Mouse (Mus musculus): ENCODE data around the gene Tagln. TPM values are rescaled to one million over a fixed set of nuclear protein-coding genes. Genes with fewer than 3 reads are reported as not detected.

Tagln gene
- 12.4 and 15.1 TPM in 2 replicates for polyA plus RNA-seq (2016; fragmentation: Nextera tagmentation; extraction: Ambion mirVana)

GRCm38 (mm10) chr9:45935628-45936210 lies at the start of gene Tagln:
Gene Tagln, minus strand, starts transcription at chr9:45936058.
- DNase-seq (ENCODE audit: low spot score), result peak; percentile 61
- peaks cover 40% of the 10 kb centered on the region for H3K36me3 ChIP-seq (replicated peaks)
- peak within 1 kb of the TSS; percentile 26; the same call in 1 of the 2 replicates for H3K27ac ChIP-seq (replicated peaks)
- WGBS, result 11% methylated on average over 21 of the region's 21 CpGs
- peak within 1 kb of the TSS; percentile 43 for H3K4me3 ChIP-seq
- no peaks in the 10 kb centered on the region for H3K9me3 ChIP-seq
- H3K4me1 ChIP-seq, result peaks cover 15% of the 10 kb centered on the region
- H3K27me3 ChIP-seq (replicated peaks; ENCODE audit: low read depth, poor library complexity, severe bottlenecking), result peaks cover 9% of the 10 kb centered on the region

GRCm38 (mm10) chr9:45985229-45985567 lies 49.3 kb upstream of the Tagln start:
- 2% methylated on average over 4 of the region's 4 CpGs for WGBS
- Histone ChIP-seq H3K36me3 (replicated peaks) (peaks cover 23% of the 10 kb centered on the region), H3K4me1 (peaks cover 30% of the 10 kb centered on the region), H3K27ac (replicated peaks) (peak overlapping the region; percentile 100), H3K9me3 (no peaks in the 10 kb centered on the region), H3K4me3 (peak overlapping the region; percentile 96), H3K27me3 (replicated peaks; ENCODE audit: low read depth, poor library complexity, severe bottlenecking) (no peaks in the 10 kb centered on the region)
- peak; percentile 39 for DNase-seq (ENCODE audit: low spot score)

GRCm38 (mm10) chr9:45984409-45985228 lies 48.8 kb upstream of the Tagln start:
- Histone ChIP-seq H3K27me3 (replicated peaks; ENCODE audit: low read depth, poor library complexity, severe bottlenecking) (no peaks in the 10 kb centered on the region), H3K27ac (replicated peaks) (peak overlapping the region; percentile 100), H3K36me3 (replicated peaks) (peaks cover 23% of the 10 kb centered on the region), H3K9me3 (no peaks in the 10 kb centered on the region), H3K4me3 (peak overlapping the region; percentile 96), H3K4me1 (peaks cover 33% of the 10 kb centered on the region)
- peak; percentile 96 for DNase-seq (ENCODE audit: low spot score)
- under 1% methylated on average over 76 of the region's 76 CpGs for WGBS

GRCm38 (mm10) chr9:45983676-45984408 lies 48.0 kb upstream of the Tagln start:
- peaks cover 23% of the 10 kb centered on the region for H3K36me3 ChIP-seq (replicated peaks)
- H3K27ac ChIP-seq (replicated peaks), result peak overlapping the region; percentile 100
- peaks cover 33% of the 10 kb centered on the region for H3K4me1 ChIP-seq
- H3K4me3 ChIP-seq, result peak overlapping the region; percentile 96
- H3K27me3 ChIP-seq (replicated peaks; ENCODE audit: low read depth, poor library complexity, severe bottlenecking), result no peaks in the 10 kb centered on the region
- no peaks in the 10 kb centered on the region for H3K9me3 ChIP-seq
- WGBS, result 3% methylated on average over 23 of the region's 23 CpGs
- DNase-seq (ENCODE audit: low spot score), result peak; percentile 51

- Histone ChIP-seq H3K9me3 (no peaks in the 10 kb centered on the region), H3K4me1 (peaks cover 33% of the 10 kb centered on the region), H3K27ac (replicated peaks) (no peak overlapping the region), H3K27me3 (replicated peaks; ENCODE audit: low read depth, poor library complexity, severe bottlenecking) (no peaks in the 10 kb centered on the region), H3K4me3 (no peak overlapping the region), H3K36me3 (replicated peaks) (peaks cover 46% of the 10 kb centered on the region)
- no peak for DNase-seq (ENCODE audit: low spot score)
Observed at GRCm38 (mm10) chr9:45981331-45981730, 45.5 kb upstream of the Tagln start.

- Histone ChIP-seq H3K27ac (replicated peaks) (no peak overlapping the region), H3K4me1 (peaks cover 29% of the 10 kb centered on the region), H3K36me3 (replicated peaks) (peaks cover 53% of the 10 kb centered on the region), H3K27me3 (replicated peaks; ENCODE audit: low read depth, poor library complexity, severe bottlenecking) (no peaks in the 10 kb centered on the region), H3K4me3 (no peak overlapping the region), H3K9me3 (no peaks in the 10 kb centered on the region)
- no peak for DNase-seq (ENCODE audit: low spot score)
- 93% methylated on average over 1 of the region's 1 CpGs for WGBS
Observed at GRCm38 (mm10) chr9:45980611-45981010, 44.8 kb upstream of the Tagln start.

GRCm38 (mm10) chr9:45979778-45980177 lies 43.9 kb upstream of the Tagln start:
- DNase-seq (ENCODE audit: low spot score), result no peak
- Histone ChIP-seq H3K36me3 (replicated peaks) (peaks cover 61% of the 10 kb centered on the region), H3K9me3 (no peaks in the 10 kb centered on the region)

GRCm38 (mm10) chr9:45976884-45977283 lies 41.0 kb upstream of the Tagln start:
- Histone ChIP-seq H3K9me3 (no peaks in the 10 kb centered on the region), H3K36me3 (replicated peaks) (peaks cover 76% of the 10 kb centered on the region), H3K4me3 (no peak overlapping the region), H3K27ac (replicated peaks) (no peak overlapping the region), H3K27me3 (replicated peaks; ENCODE audit: low read depth, poor library complexity, severe bottlenecking) (no peaks in the 10 kb centered on the region), H3K4me1 (peaks cover 3% of the 10 kb centered on the region; the same call in 1 of the 2 replicates)
- WGBS, result 83% methylated on average over 2 of the region's 2 CpGs
- DNase-seq (ENCODE audit: low spot score), result no peak

More at GRCm38 (mm10) chr9:45979778-45980177, 43.9 kb upstream of the Tagln start:
- WGBS, result 95% methylated on average over 2 of the region's 2 CpGs
- Histone ChIP-seq H3K27me3 (replicated peaks; ENCODE audit: low read depth, poor library complexity, severe bottlenecking) (no peaks in the 10 kb centered on the region), H3K27ac (replicated peaks) (no peak overlapping the region), H3K4me3 (no peak overlapping the region), H3K4me1 (peaks cover 21% of the 10 kb centered on the region)

- no peak for DNase-seq (ENCODE audit: low spot score)
- no peaks in the 10 kb centered on the region for H3K27me3 ChIP-seq (replicated peaks; ENCODE audit: low read depth, poor library complexity, severe bottlenecking)
- H3K4me1 ChIP-seq, result 0 out of 2 replicates have a peak, but pooled peaks cover 3% of the 10 kb centered on the region
- H3K36me3 ChIP-seq (replicated peaks), result peaks cover 85% of the 10 kb centered on the region
- no peak overlapping the region for H3K4me3 ChIP-seq
- H3K9me3 ChIP-seq, result no peaks in the 10 kb centered on the region
- no peak overlapping the region for H3K27ac ChIP-seq (replicated peaks)
- 92% methylated on average over 6 of the region's 6 CpGs for WGBS
Observed at GRCm38 (mm10) chr9:45963577-45963976, 27.7 kb upstream of the Tagln start.

GRCm38 (mm10) chr9:45961855-45962254 lies 26.0 kb upstream of the Tagln start:
- WGBS, result 81% methylated on average over 2 of the region's 2 CpGs
- DNase-seq (ENCODE audit: low spot score), result no peak
- Histone ChIP-seq H3K4me1 (0 out of 2 replicates have a peak, but pooled peaks cover 3% of the 10 kb centered on the region), H3K4me3 (no peak overlapping the region), H3K36me3 (replicated peaks) (peaks cover 67% of the 10 kb centered on the region), H3K27me3 (replicated peaks; ENCODE audit: low read depth, poor library complexity, severe bottlenecking) (no peaks in the 10 kb centered on the region), H3K9me3 (no peaks in the 10 kb centered on the region), H3K27ac (replicated peaks) (no peak overlapping the region)

GRCm38 (mm10) chr9:45959661-45960060 lies 23.8 kb upstream of the Tagln start:
- no peak for DNase-seq (ENCODE audit: low spot score)
- Histone ChIP-seq H3K36me3 (replicated peaks) (peaks cover 46% of the 10 kb centered on the region), H3K4me3 (no peak overlapping the region), H3K9me3 (no peaks in the 10 kb centered on the region), H3K27ac (replicated peaks) (no peak overlapping the region), H3K27me3 (replicated peaks; ENCODE audit: low read depth, poor library complexity, severe bottlenecking) (no peaks in the 10 kb centered on the region), H3K4me1 (peaks cover 17% of the 10 kb centered on the region)
- WGBS, result 79% methylated on average over 7 of the region's 7 CpGs

GRCm38 (mm10) chr9:45958851-45959250 lies 23.0 kb upstream of the Tagln start:
- 38% methylated on average over 4 of the region's 4 CpGs for WGBS
- H3K4me1 ChIP-seq, result peaks cover 24% of the 10 kb centered on the region

More at GRCm38 (mm10) chr9:45958851-45959250, 23.0 kb upstream of the Tagln start:
- Histone ChIP-seq H3K9me3 (no peaks in the 10 kb centered on the region), H3K4me3 (no peak overlapping the region), H3K27ac (replicated peaks) (no peak overlapping the region), H3K27me3 (replicated peaks; ENCODE audit: low read depth, poor library complexity, severe bottlenecking) (no peaks in the 10 kb centered on the region), H3K36me3 (replicated peaks) (peaks cover 37% of the 10 kb centered on the region)
- no peak for DNase-seq (ENCODE audit: low spot score)

Measured in embryonic facial prominence, embryonic 10.5 days (tissue).